Mouse (Mus musculus): ENCODE data around the gene Etv4.

DNA sequence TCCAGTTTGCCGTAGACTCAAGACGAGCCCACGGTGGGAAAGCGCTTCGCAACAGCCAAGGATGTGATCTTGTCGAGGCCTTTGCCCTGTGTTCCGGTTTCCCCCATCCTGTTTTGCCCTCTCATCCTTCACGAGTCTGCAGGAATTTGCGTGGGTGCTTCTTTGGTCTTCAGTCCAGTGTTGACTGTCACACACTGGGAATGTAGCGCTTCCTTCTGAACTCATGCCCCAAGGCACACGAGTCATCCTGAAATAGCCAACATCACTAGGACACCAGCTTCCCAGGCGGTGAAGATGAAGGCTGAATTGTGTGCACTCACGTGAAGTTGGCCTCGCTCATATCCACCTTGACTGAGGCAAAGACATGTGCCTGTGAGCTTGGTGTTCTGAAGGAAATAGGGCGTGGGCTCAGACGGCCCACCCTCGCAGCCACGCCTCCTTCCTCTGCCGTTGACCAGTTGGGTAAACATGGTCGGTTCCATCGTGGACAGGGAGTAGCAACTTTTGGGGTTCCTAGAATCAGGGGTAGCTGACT, 65.1 kb downstream of the Etv4 start:
- no peak for TF ChIP-seq CTCF (conservative IDR thresholded peaks at IDR 0.05; ENCODE audit: low read length)
- no peak for TF ChIP-seq NANOG (IDR thresholded peaks at IDR 0.05; ENCODE audit: borderline replicate concordance, low read length)
- TF ChIP-seq POU5F1 (IDR thresholded peaks at IDR 0.05; ENCODE audit: borderline replicate concordance, low read length): no peak

Measured in E14TG2a.4 (cell line).